Comparison of ENCODE assay signal across 9 mouse cellular contexts in genomic region chr9:15238297-15238990, GRCm38 (mm10). TPM values are rescaled to one million over a fixed set of nuclear protein-coding genes. Genes with fewer than 3 reads are reported as not detected.
A peak's percentile ranks its signal among the peaks of the same experiment; 100 is the strongest.
DNase-seq lines count a peak whose midpoint lies in the region; ATAC-seq and TF ChIP-seq lines count a peak whose summit lies in the region.
"Had no signal": no experiment of that assay in that cellular context is flagged by ENCODE, and none has a peak within 500 bp of the region (broad histone marks: within the 10 kb centered on the region; RNA-seq: fewer than 3 reads in every experiment).

No protein-coding gene starts in this region.

- no peaks in the 10 kb centered on the region for H3K36me3 ChIP-seq in lung, embryonic 14.5 days (ENCODE audit: insufficient read depth)
- no peaks in the 10 kb centered on the region for H3K36me3 ChIP-seq in forebrain, embryonic 10.5 days (replicated peaks)
- no peaks in the 10 kb centered on the region for H3K36me3 ChIP-seq in limb, embryonic 10.5 days
- no peaks in the 10 kb centered on the region for H3K36me3 ChIP-seq in neural tube, embryonic 15.5 days

- H3K4me3 ChIP-seq in lung, embryonic 14.5 days (ENCODE audit: low read depth, low read length), result peak overlapping the region; percentile 37
- H3K4me3 ChIP-seq in forebrain, embryonic 10.5 days, result peak overlapping the region; percentile 60
- H3K4me3 ChIP-seq in limb, embryonic 10.5 days, result peak overlapping the region; percentile 56
- peak overlapping the region; percentile 58 for H3K4me3 ChIP-seq in neural tube, embryonic 15.5 days (replicated peaks)

- peak overlapping the region; percentile 54 for H3K9ac ChIP-seq in lung, embryonic 14.5 days
- peak overlapping the region; percentile 74 for H3K9ac ChIP-seq in neural tube, embryonic 15.5 days (replicated peaks)

- peak overlapping the region; percentile 68 for H3K4me2 ChIP-seq in lung, embryonic 14.5 days
- H3K4me2 ChIP-seq in neural tube, embryonic 15.5 days, result peak overlapping the region; percentile 83

- no peaks in the 10 kb centered on the region for H3K9me3 ChIP-seq in lung, embryonic 14.5 days (ENCODE audit: low read depth, low read length)
- no peaks in the 10 kb centered on the region for H3K9me3 ChIP-seq in forebrain, embryonic 10.5 days
- H3K9me3 ChIP-seq in limb, embryonic 10.5 days (replicated peaks), result no peaks in the 10 kb centered on the region
- no peaks in the 10 kb centered on the region for H3K9me3 ChIP-seq in neural tube, embryonic 15.5 days (replicated peaks)

- H3K27ac ChIP-seq in lung, embryonic 14.5 days (ENCODE audit: low read depth), result 0 out of 2 replicates have a peak overlapping the region, but pooled peaks have one; percentile 10
- H3K27ac ChIP-seq in forebrain, embryonic 10.5 days, result no peak overlapping the region
- no peak overlapping the region for H3K27ac ChIP-seq in limb, embryonic 10.5 days
- peak overlapping the region; percentile 80 for H3K27ac ChIP-seq in neural tube, embryonic 15.5 days (replicated peaks)

- DNase-seq in lung, embryonic 14.5 days, result no peak
- DNase-seq in lung, postnatal 25 days (ENCODE audit: low spot score), result no peak
- DNase-seq in forebrain, embryonic 10.5 days (ENCODE audit: extremely low spot score, low spot score), result peak; percentile 9
- DNase-seq in limb, embryonic 10.5 days (ENCODE audit: low spot score), result no peak
- DNase-seq in layer of hippocampus, adult 9-11 months, result no peak
- no peak for DNase-seq in gastrocnemius, postnatal 25 days
- DNase-seq in frontal cortex, postnatal 10 days (ENCODE audit: low spot score in 2 of 2), result no peak

- H3K4me1 ChIP-seq in lung, embryonic 14.5 days (ENCODE audit: insufficient read depth), result no peaks in the 10 kb centered on the region
- peaks cover 23% of the 10 kb centered on the region for H3K4me1 ChIP-seq in forebrain, embryonic 10.5 days
- peaks cover 20% of the 10 kb centered on the region for H3K4me1 ChIP-seq in limb, embryonic 10.5 days
- H3K4me1 ChIP-seq in neural tube, embryonic 15.5 days, result peaks cover 22% of the 10 kb centered on the region

- 57% methylated on average over 16 of the region's 16 CpGs for WGBS in lung, embryonic 14.5 days
- whole genome bisulfite sequencing in forebrain, embryonic 10.5 days, result 77% methylated on average over 16 of the region's 16 CpGs
- 79% methylated on average over 16 of the region's 16 CpGs for WGBS in limb, embryonic 10.5 days
- WGBS in neural tube, embryonic 15.5 days, result 64% methylated on average over 16 of the region's 16 CpGs

- H3K27me3 ChIP-seq in lung, embryonic 14.5 days (ENCODE audit: insufficient read depth, low read length), result no peaks in the 10 kb centered on the region
- H3K27me3 ChIP-seq in forebrain, embryonic 10.5 days (ENCODE audit: poor library complexity, severe bottlenecking), result peaks cover 37% of the 10 kb centered on the region
- peaks cover 33% of the 10 kb centered on the region for H3K27me3 ChIP-seq in limb, embryonic 10.5 days (ENCODE audit: low read depth, poor library complexity, severe bottlenecking)
- H3K27me3 ChIP-seq in neural tube, embryonic 15.5 days (replicated peaks), result no peaks in the 10 kb centered on the region

- peak; percentile 46; the same call in 1 of the 2 replicates for ATAC-seq in lung, embryonic 14.5 days (ENCODE audit: insufficient read depth)
- ATAC-seq in neural tube, embryonic 15.5 days (ENCODE audit: low FRiP score), result peak; percentile 61

- no peak for TF ChIP-seq CTCF in lung, embryonic 14.5 days (IDR thresholded peaks at IDR 0.05; ENCODE audit: low read depth)

RNA-seq across cellular contexts. Expression of gene Vstm5, which starts 0.4 kb away (rescaled TPM):
- 1.3 and 1.6 TPM in 2 replicates for polyA plus RNA-seq in lung, embryonic 14.5 days (2014; fragmentation: Nextera tagmentation; extraction: Ambion mirVana)
- 0.34 and 0.68 TPM in 2 replicates for polyA plus RNA-seq in forebrain, embryonic 10.5 days (2016; fragmentation: Nextera tagmentation; extraction: Ambion mirVana)
- 1.1 and 1.2 TPM in 2 replicates for polyA plus RNA-seq in limb, embryonic 10.5 days (2016; fragmentation: Nextera tagmentation; extraction: Ambion mirVana)
- polyA plus RNA-seq in neural tube, embryonic 15.5 days (2015; fragmentation: Nextera tagmentation; extraction: Ambion mirVana), result 37.6 and 41.1 TPM in 2 replicates
- total RNA-seq in gastrocnemius, postnatal 25 days (2021), result not detected
- total RNA-seq: granulocyte monocyte progenitor cell, adult 5-6 weeks had no signal

RNA-seq across cellular contexts. Expression of gene Med17, which starts 41.3 kb away (rescaled TPM):
- polyA plus RNA-seq in lung, embryonic 14.5 days (2014; fragmentation: Nextera tagmentation; extraction: Ambion mirVana), result 37.5 and 38.0 TPM in 2 replicates
- 38.1 and 39.5 TPM in 2 replicates for polyA plus RNA-seq in forebrain, embryonic 10.5 days (2016; fragmentation: Nextera tagmentation; extraction: Ambion mirVana)
- 38.5 and 40.5 TPM in 2 replicates for polyA plus RNA-seq in limb, embryonic 10.5 days (2016; fragmentation: Nextera tagmentation; extraction: Ambion mirVana)
- polyA plus RNA-seq in neural tube, embryonic 15.5 days (2015; fragmentation: Nextera tagmentation; extraction: Ambion mirVana), result 27.9 and 28.9 TPM in 2 replicates
- 1 to 10 TPM; 8.1 to 9.4 TPM for total RNA-seq in gastrocnemius, postnatal 25 days (2021)

Comparison
In these comparisons a context has a peak if more than half of its experiments do, and no peak if none do; other contexts are left out.
1. H3K27ac ChIP-seq: peak in lung, embryonic 14.5 days (single experiment) and neural tube, embryonic 15.5 days (single experiment); none in forebrain, embryonic 10.5 days (single experiment) and limb, embryonic 10.5 days (single experiment).
2. RNA of gene Vstm5, which starts 0.4 kb away (polyA plus RNA-seq): 37.6 to 41.1 TPM in neural tube, embryonic 15.5 days; 1.3 to 1.6 TPM in lung, embryonic 14.5 days, 1.1 to 1.2 TPM in limb, embryonic 10.5 days and 0.34 to 0.68 TPM in forebrain, embryonic 10.5 days; every median in the first group is over 10 times any median in the second.
3. Peak in every context shown above with its lines, with median percentiles within 50 percentile points of each other: H3K4me3 ChIP-seq.